Mouse (Mus musculus): ENCODE measurements around the gene Ppp5c.

The Ppp5c gene

GRCm38 (mm10) chr7:17050933-17051594 is 23.3 kb upstream of the Ppp5c start:
- DNase-seq, result peak; percentile 77

GRCm38 (mm10) chr7:17050491-17050890 is 22.8 kb upstream of the Ppp5c start:
- no peak for DNase-seq

GRCm38 (mm10) chr7:17048431-17049190 is 20.9 kb upstream of the Ppp5c start:
- no peak for DNase-seq

GRCm38 (mm10) chr7:17047041-17047682 is 19.4 kb upstream of the Ppp5c start:
- no peak for DNase-seq

- no peak for DNase-seq
Measured at GRCm38 (mm10) chr7:17045743-17046142, 18.0 kb upstream of the Ppp5c start.

GRCm38 (mm10) chr7:17039373-17039772 is 11.6 kb upstream of the Ppp5c start:
- DNase-seq, result no peak

GRCm38 (mm10) chr7:17038018-17038695 is 10.4 kb upstream of the Ppp5c start:
- DNase-seq, result no peak

- no peak for DNase-seq
Measured at GRCm38 (mm10) chr7:17030239-17030638, 2.5 kb upstream of the Ppp5c start.

- no peak for DNase-seq
Measured at GRCm38 (mm10) chr7:17028923-17029322, 1.2 kb upstream of the Ppp5c start.

GRCm38 (mm10) chr7:17026710-17027587 is 775 bp downstream of the Ppp5c start:
- peak; percentile 76 to 80 for DNase-seq

- DNase-seq, result peak in 1 of 2 experiments; percentile 11
Measured at GRCm38 (mm10) chr7:17025896-17026622, 1.7 kb downstream of the Ppp5c start.

GRCm38 (mm10) chr7:17025505-17025894 is 2.2 kb downstream of the Ppp5c start:
- peak in 1 of 2 experiments; percentile 15 for DNase-seq

- DNase-seq, result peak in 1 of 2 experiments; percentile 18
Measured at GRCm38 (mm10) chr7:17024814-17025504, 2.8 kb downstream of the Ppp5c start.

GRCm38 (mm10) chr7:17024141-17024540 is 3.6 kb downstream of the Ppp5c start:
- DNase-seq, result peak; percentile 40 to 58

GRCm38 (mm10) chr7:17023701-17024100 is 4.0 kb downstream of the Ppp5c start:
- DNase-seq, result no peak

GRCm38 (mm10) chr7:17022176-17022575 is 5.5 kb downstream of the Ppp5c start:
- peak; percentile 51 to 64 for DNase-seq

GRCm38 (mm10) chr7:17019426-17020166 is 8.1 kb downstream of the Ppp5c start:
- peak; percentile 18 to 22 for DNase-seq

- DNase-seq, result peak in 1 of 2 experiments; percentile 12
Measured at GRCm38 (mm10) chr7:17017921-17018320, 9.8 kb downstream of the Ppp5c start.

- DNase-seq, result peak; percentile 99
Measured at GRCm38 (mm10) chr7:17017036-17017435, 10.7 kb downstream of the Ppp5c start.

- peak in 1 of 2 experiments; percentile 51 for DNase-seq
Measured at GRCm38 (mm10) chr7:17015381-17015780, 12.3 kb downstream of the Ppp5c start.
